Mouse (Mus musculus) ZHBTc4 (cell line): ENCODE measurements around the gene Nipa1.

Experiments used
- DNase-seq: peaks from one replicate; pipeline ENCODE4 v3.0.0-alpha.2; 2011; ENCODE audit warnings: low read depth, low spot score

The Nipa1 gene

GRCm38 (mm10) chr7:55935025-55935424 lies 84.7 kb downstream of the Nipa1 start:
- no peak for DNase-seq

GRCm38 (mm10) chr7:55928649-55929048 lies 91.1 kb downstream of the Nipa1 start:
- no peak for DNase-seq
